In the genomic region with DNA sequence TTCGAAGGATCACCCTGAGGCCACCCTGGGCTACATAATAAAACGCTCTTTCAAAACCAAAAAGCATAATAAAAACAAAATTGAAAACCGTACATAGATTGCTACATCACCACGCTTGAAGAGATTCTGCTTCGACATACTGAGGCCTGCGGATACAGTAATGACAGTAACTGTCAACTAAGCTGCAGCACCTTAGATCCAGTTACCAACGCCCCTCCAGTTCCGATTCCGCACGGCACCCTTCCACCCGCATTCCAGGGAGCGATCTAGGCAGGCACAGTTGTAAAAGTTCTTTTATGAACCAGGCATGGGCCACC, we compare ENCODE assay signal across 8 mouse cellular contexts. TPM values are rescaled to one million over a fixed set of nuclear protein-coding genes. Genes with fewer than 3 reads are reported as not detected.
DNase-seq lines count a peak whose midpoint lies in the region; ATAC-seq and TF ChIP-seq lines count a peak whose summit lies in the region.

No protein-coding gene starts in this region.

- no peak for DNase-seq in lung, adult 18-20 months
- DNase-seq in ovary, postnatal 14 days (ENCODE audit: low spot score), result no peak
- no peak for DNase-seq in layer of hippocampus, adult 18-20 months (ENCODE audit: low spot score in 2 of 2)
- DNase-seq in cerebellum, postnatal 4 days (ENCODE audit: low spot score in 2 of 2), result no peak

- WGBS in lung, embryonic 16.5 days, result 5% methylated on average over 12 of the region's 12 CpGs
- WGBS in intestine, postnatal 0 days, result 5% methylated on average over 12 of the region's 12 CpGs
- WGBS in neural tube, embryonic 15.5 days, result 4% methylated on average over 12 of the region's 12 CpGs

- no peak for TF ChIP-seq CTCF in embryonic fibroblast, embryonic 13.5 days (IDR thresholded peaks at IDR 0.05; ENCODE audit: borderline replicate concordance, insufficient read depth, low read length)
- no peak for TF ChIP-seq CTCF in intestine, postnatal 0 days (IDR thresholded peaks at IDR 0.05; ENCODE audit: low read depth)

- peak overlapping the region; percentile 79 for H3K9ac ChIP-seq in lung, embryonic 16.5 days (ENCODE audit: low read length)
- H3K9ac ChIP-seq in intestine, postnatal 0 days (ENCODE audit: low read depth, low read length), result peak overlapping the region; percentile 85
- H3K9ac ChIP-seq in neural tube, embryonic 15.5 days (replicated peaks), result peak overlapping the region; percentile 79

- peaks cover 7% of the 10 kb centered on the region for H3K4me1 ChIP-seq in lung, embryonic 16.5 days (replicated peaks; ENCODE audit: control insufficient read depth, insufficient read depth, low read length)
- H3K4me1 ChIP-seq in embryonic fibroblast, embryonic 13.5 days (ENCODE audit: control insufficient read depth, insufficient read depth, low read length), result no peaks in the 10 kb centered on the region
- peaks cover 3% of the 10 kb centered on the region; the same call in 1 of the 2 replicates for H3K4me1 ChIP-seq in intestine, postnatal 0 days (replicated peaks; ENCODE audit: control insufficient read depth, insufficient read depth, low read length)
- peaks cover 27% of the 10 kb centered on the region for H3K4me1 ChIP-seq in neural tube, embryonic 15.5 days

- TF ChIP-seq POLR2A in embryonic fibroblast, embryonic 13.5 days (IDR thresholded peaks at IDR 0.05; ENCODE audit: low read depth, low read length), result no peak

- H3K27ac ChIP-seq in lung, embryonic 16.5 days (ENCODE audit: low read length), result peak overlapping the region; percentile 91
- peak overlapping the region; percentile 95 for H3K27ac ChIP-seq in embryonic fibroblast, embryonic 13.5 days (ENCODE audit: insufficient read depth, low read length)
- peak overlapping the region; percentile 98 for H3K27ac ChIP-seq in intestine, postnatal 0 days (ENCODE audit: low read depth, low read length)
- H3K27ac ChIP-seq in neural tube, embryonic 15.5 days (replicated peaks), result peak overlapping the region; percentile 95

- H3K4me3 ChIP-seq in lung, embryonic 16.5 days (ENCODE audit: low read length), result peak overlapping the region; percentile 91
- H3K4me3 ChIP-seq in embryonic fibroblast, embryonic 13.5 days (ENCODE audit: insufficient read depth, low read length), result peak overlapping the region; percentile 46
- peak overlapping the region; percentile 98 for H3K4me3 ChIP-seq in intestine, postnatal 0 days (ENCODE audit: low read depth, low read length)
- peak overlapping the region; percentile 85 for H3K4me3 ChIP-seq in neural tube, embryonic 15.5 days (replicated peaks)

- no peaks in the 10 kb centered on the region for H3K9me3 ChIP-seq in lung, embryonic 16.5 days (ENCODE audit: control insufficient read depth, low read length)
- no peaks in the 10 kb centered on the region for H3K9me3 ChIP-seq in intestine, postnatal 0 days (ENCODE audit: control insufficient read depth)
- no peaks in the 10 kb centered on the region for H3K9me3 ChIP-seq in neural tube, embryonic 15.5 days (replicated peaks)

- no peak for ATAC-seq in lung, embryonic 16.5 days (ENCODE audit: low read depth)
- no peak for ATAC-seq in intestine, postnatal 0 days
- ATAC-seq in neural tube, embryonic 15.5 days (ENCODE audit: low FRiP score), result no peak; the same call in 1 of the 2 replicates

- no peaks in the 10 kb centered on the region for H3K27me3 ChIP-seq in lung, embryonic 16.5 days (ENCODE audit: control insufficient read depth, insufficient read depth, low read depth, low read length)
- no peaks in the 10 kb centered on the region for H3K27me3 ChIP-seq in intestine, postnatal 0 days (replicated peaks; ENCODE audit: control insufficient read depth, insufficient read depth, low read length)
- no peaks in the 10 kb centered on the region for H3K27me3 ChIP-seq in neural tube, embryonic 15.5 days (replicated peaks)

- H3K36me3 ChIP-seq in lung, embryonic 16.5 days (ENCODE audit: control insufficient read depth, insufficient read depth, low read length), result peaks cover 12% of the 10 kb centered on the region
- peaks cover 6% of the 10 kb centered on the region for H3K36me3 ChIP-seq in intestine, postnatal 0 days (ENCODE audit: control insufficient read depth, insufficient read depth)
- peaks cover 11% of the 10 kb centered on the region for H3K36me3 ChIP-seq in neural tube, embryonic 15.5 days

- H3K4me2 ChIP-seq in lung, embryonic 16.5 days (ENCODE audit: low read depth, low read length), result peak overlapping the region; percentile 64
- H3K4me2 ChIP-seq in intestine, postnatal 0 days (replicated peaks; ENCODE audit: low read depth), result peak overlapping the region; percentile 89
- H3K4me2 ChIP-seq in neural tube, embryonic 15.5 days, result peak overlapping the region; percentile 93

RNA-seq across cellular contexts. Expression of a gene that starts 0.7 kb away (rescaled TPM):
- polyA plus RNA-seq in lung, embryonic 16.5 days (2015; fragmentation: Nextera tagmentation; extraction: Ambion mirVana), result 17.7 and 18.3 TPM in 2 replicates
- polyA plus RNA-seq in embryonic fibroblast, embryonic 13.5 days (2011; ENCODE audit: insufficient read length, low read depth, missing spikeins), result 33.8 TPM in 2 replicates
- polyA plus RNA-seq in intestine, postnatal 0 days (2015; fragmentation: Nextera tagmentation; extraction: Ambion mirVana), result 14.1 and 16.1 TPM in 2 replicates
- polyA plus RNA-seq in neural tube, embryonic 15.5 days (2015; fragmentation: Nextera tagmentation; extraction: Ambion mirVana), result 14.1 and 19.7 TPM in 2 replicates
- 10 to 100 TPM; 21.4 to 25.9 TPM for total RNA-seq in layer of hippocampus, adult 18-20 months (2021)

Comparison
In these comparisons a context has a peak if more than half of its experiments do, and no peak if none do; other contexts are left out.
1. H3K4me3 ChIP-seq: peak in every context shown above with its lines; median percentile 98 in intestine, postnatal 0 days; 91 in lung, embryonic 16.5 days; 85 in neural tube, embryonic 15.5 days; 46 in embryonic fibroblast, embryonic 13.5 days.